Mouse (Mus musculus) limb, embryonic 12.5 days (tissue): ENCODE data around the gene Brd7. TPM values are rescaled to one million over a fixed set of nuclear protein-coding genes. Genes with fewer than 3 reads are reported as not detected.

ENCODE experiments used
- ATAC-seq: fragments of 200-750 bp; cut with Nextera tagmentation; 2 replicates; pipeline ENCODE4 v1.8.0; 2017; ENCODE audit warnings: low read depth, moderate TSS enrichment; ENCODE audit not compliant: insufficient number of reproducible peaks, insufficient read depth, low FRiP score, low TSS enrichment
- H3K27ac ChIP-seq: fragments of 300-500 bp; sonication (generic); 2 replicates; pipeline ENCODE4 v1.5.1; 2016; ENCODE audit warnings: mild to moderate bottlenecking, moderate library complexity
- H3K27me3 ChIP-seq: fragments of 300-500 bp; sonication (generic); 2 replicates; pipeline ENCODE4 v1.6.1; 2016; ENCODE audit warnings: mild to moderate bottlenecking, moderate library complexity
- H3K36me3 ChIP-seq: fragments of 300-500 bp; sonication (generic); 2 replicates; pipeline ENCODE4 v1.6.1; 2016; ENCODE audit warnings: mild to moderate bottlenecking, moderate library complexity
- H3K4me1 ChIP-seq: fragments of 300-500 bp; sonication (generic); replicated peaks from 2 replicates; pipeline ENCODE4 v1.6.1; 2016
- H3K4me2 ChIP-seq: fragments of 300-500 bp; sonication (generic); 2 replicates; pipeline ENCODE4 v1.6.1; 2016; ENCODE audit warnings: mild to moderate bottlenecking, moderate library complexity
- H3K4me3 ChIP-seq: fragments of 300-500 bp; sonication (generic); replicated peaks from 2 replicates; pipeline ENCODE4 v1.5.1; 2016; ENCODE audit warnings: mild to moderate bottlenecking
- H3K9ac ChIP-seq: fragments of 300-500 bp; sonication (generic); replicated peaks from 2 replicates; pipeline ENCODE4 v1.6.1; 2016; ENCODE audit warnings: mild to moderate bottlenecking, moderate library complexity
- H3K9me3 ChIP-seq: fragments of 300-500 bp; sonication (generic); 2 replicates; pipeline ENCODE4 v1.6.1; 2016; ENCODE audit warnings: mild to moderate bottlenecking, moderate library complexity
- WGBS: fragments of 180-500 bp; shearing (Covaris S2); methylation state at CpG from one replicate; pipeline ENCODE4 v1.1.7; 2016; 5-methylcytosine and 5-hydroxymethylcytosine counted together
- polyA plus RNA-seq: library from polyadenylated mRNA; unstranded; fragments of >200 nt; fragmentation: Nextera tagmentation; extraction: Ambion mirVana; gene quantifications from 2 replicates; pipeline ENCODE4 v1.2.1, GENCODE M21; 2016

Brd7 gene
- polyA plus RNA-seq, 1 experiment from 2014 or later = 96.8 TPM

DNA sequence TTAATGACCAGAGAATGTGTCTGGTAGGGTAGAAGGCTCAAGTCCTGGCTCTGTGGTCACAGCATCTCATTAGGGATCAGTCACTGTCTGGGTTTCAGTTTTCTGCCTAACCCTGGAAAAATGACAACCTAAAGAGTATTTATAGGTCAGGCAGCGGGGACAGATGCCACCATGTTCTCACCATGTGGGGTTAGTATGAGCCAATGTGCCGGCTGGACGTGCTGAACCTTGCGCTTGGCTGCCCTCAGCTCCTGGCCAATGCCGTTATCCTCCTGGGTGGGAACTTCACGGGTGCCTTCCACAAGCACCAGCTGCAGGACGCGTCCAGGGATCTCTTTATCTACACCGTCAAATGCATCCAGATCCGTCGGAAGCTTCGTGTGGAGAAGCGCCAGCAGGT lies 51.7 kb downstream of the Brd7 start:
- H3K27me3 ChIP-seq = no peaks in the 10 kb centered on the region
- H3K27ac ChIP-seq = no peak overlapping the region
- no peak overlapping the region for H3K4me3 ChIP-seq
- no peaks in the 10 kb centered on the region for H3K36me3 ChIP-seq
- H3K4me2 ChIP-seq = no peak overlapping the region
- H3K4me1 ChIP-seq = no peaks in the 10 kb centered on the region
- WGBS = 91% methylated on average over 13 of the region's 13 CpGs
- no peak for ATAC-seq
- no peak overlapping the region for H3K9ac ChIP-seq
- no peaks in the 10 kb centered on the region for H3K9me3 ChIP-seq

- ATAC-seq = no peak
- Histone ChIP-seq H3K36me3 (no peaks in the 10 kb centered on the region), H3K9me3 (no peaks in the 10 kb centered on the region), H3K4me3 (no peak overlapping the region), H3K4me2 (no peak overlapping the region), H3K27ac (no peak overlapping the region), H3K27me3 (no peaks in the 10 kb centered on the region), H3K4me1 (no peaks in the 10 kb centered on the region), H3K9ac (no peak overlapping the region)
- 95% methylated on average over 7 of the region's 7 CpGs for WGBS
These were observed 52.1 kb downstream of the Brd7 start for GRCm38 (mm10) chr8:88309881-88310280.

DNA sequence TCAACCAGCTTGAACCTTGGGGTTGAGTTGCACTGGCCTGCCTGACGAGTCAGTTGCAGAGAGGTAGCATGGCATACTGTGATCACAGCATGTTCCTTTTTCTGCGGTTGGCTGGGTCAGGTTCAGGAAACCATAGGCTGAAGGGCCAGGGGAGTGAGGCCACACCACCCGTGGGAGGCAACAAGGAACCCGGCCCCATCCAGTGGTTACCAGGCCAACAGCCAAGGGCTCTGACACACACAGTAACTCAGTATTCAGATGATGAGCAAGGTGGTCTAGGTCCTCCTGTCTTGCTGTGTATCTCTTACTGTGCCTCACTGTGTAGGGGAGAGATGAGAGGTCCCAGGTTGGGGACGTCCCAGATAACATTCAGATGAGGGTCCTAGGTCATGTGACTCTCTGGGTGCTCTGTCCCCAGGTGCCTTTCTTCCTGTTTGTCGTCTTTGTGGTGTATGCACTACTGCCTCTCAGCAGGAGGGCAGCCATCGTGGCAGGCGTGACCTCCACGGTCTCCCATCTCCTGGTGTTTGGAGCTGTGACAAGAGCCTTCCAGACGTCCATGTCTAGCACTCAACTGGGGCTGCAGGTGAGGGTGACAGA lies 52.6 kb downstream of the Brd7 start:
- Histone ChIP-seq H3K4me1 (no peaks in the 10 kb centered on the region), H3K9me3 (no peaks in the 10 kb centered on the region), H3K27ac (no peak overlapping the region), H3K4me2 (no peak overlapping the region), H3K27me3 (no peaks in the 10 kb centered on the region), H3K9ac (no peak overlapping the region), H3K4me3 (no peak overlapping the region), H3K36me3 (no peaks in the 10 kb centered on the region)
- no peak for ATAC-seq
- WGBS = 79% methylated on average over 10 of the region's 10 CpGs

DNA sequence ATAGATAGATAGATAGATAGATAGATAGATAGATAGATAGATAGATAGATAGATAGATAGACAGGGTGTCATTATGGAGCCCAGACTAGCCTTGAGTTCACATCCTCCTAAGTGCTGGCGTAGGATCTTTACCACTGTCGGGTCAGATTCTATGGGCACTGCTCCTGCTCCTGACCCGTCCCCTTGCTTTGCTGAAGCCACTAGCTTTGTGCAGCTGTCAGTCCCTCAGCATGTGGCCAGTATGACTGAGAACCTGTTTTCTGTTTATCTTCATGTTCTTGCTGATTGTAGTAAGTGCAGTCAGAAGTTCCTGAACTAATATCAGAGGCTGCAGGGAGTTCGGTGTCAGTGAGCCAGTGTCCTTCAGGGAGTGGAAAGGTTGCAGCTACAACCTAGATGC lies 54.3 kb downstream of the Brd7 start:
- Histone ChIP-seq H3K4me2 (no peak overlapping the region), H3K36me3 (no peaks in the 10 kb centered on the region), H3K4me3 (no peak overlapping the region), H3K9me3 (no peaks in the 10 kb centered on the region), H3K4me1 (no peaks in the 10 kb centered on the region), H3K9ac (no peak overlapping the region), H3K27ac (no peak overlapping the region), H3K27me3 (no peaks in the 10 kb centered on the region)
- no peak for ATAC-seq
- 92% methylated on average over 4 of the region's 4 CpGs for WGBS

DNA sequence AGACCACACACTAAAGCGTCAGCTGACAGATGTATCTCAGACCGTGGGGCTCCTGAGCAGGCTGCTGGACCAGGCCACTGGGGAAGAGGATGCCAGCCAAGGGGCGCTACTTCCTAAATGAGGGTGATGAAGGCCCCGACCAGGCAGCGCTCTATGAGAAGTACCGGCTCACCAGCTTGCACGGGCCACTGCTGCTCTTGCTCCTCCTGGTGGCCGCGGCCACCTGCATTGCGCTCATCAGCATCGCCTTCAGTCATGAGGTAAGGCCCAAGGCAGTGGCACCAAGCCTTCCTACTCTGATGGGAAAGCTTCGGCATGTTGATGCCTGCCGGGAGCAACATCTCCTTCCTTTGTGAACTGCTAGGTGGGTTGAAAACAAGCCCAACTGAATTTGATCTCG lies 55.5 kb downstream of the Brd7 start:
- H3K9me3 ChIP-seq = no peaks in the 10 kb centered on the region
- no peaks in the 10 kb centered on the region for H3K36me3 ChIP-seq
- WGBS = 71% methylated on average over 14 of the region's 14 CpGs
- no peak for ATAC-seq
- H3K27ac ChIP-seq = no peak overlapping the region
- no peaks in the 10 kb centered on the region for H3K27me3 ChIP-seq
- no peak overlapping the region for H3K4me3 ChIP-seq
- no peak overlapping the region for H3K9ac ChIP-seq
- H3K4me1 ChIP-seq = peaks cover 6% of the 10 kb centered on the region
- H3K4me2 ChIP-seq = no peak overlapping the region

GRCm38 (mm10) chr8:88305814-88306213 lies 56.2 kb downstream of the Brd7 start:
- H3K4me2 ChIP-seq = no peak overlapping the region
- H3K27me3 ChIP-seq = no peaks in the 10 kb centered on the region
- H3K9ac ChIP-seq = no peak overlapping the region
- peaks cover 7% of the 10 kb centered on the region for H3K4me1 ChIP-seq
- H3K9me3 ChIP-seq = no peaks in the 10 kb centered on the region
- no peak overlapping the region for H3K27ac ChIP-seq
- WGBS = 88% methylated on average over 4 of the region's 4 CpGs
- H3K4me3 ChIP-seq = no peak overlapping the region
- no peak for ATAC-seq
- H3K36me3 ChIP-seq = no peaks in the 10 kb centered on the region

GRCm38 (mm10) chr8:88301589-88302437 lies 60.2 kb downstream of the Brd7 start:
- H3K4me2 ChIP-seq = no peak overlapping the region
- WGBS = 67% methylated on average over 15 of the region's 15 CpGs
- H3K27me3 ChIP-seq = no peaks in the 10 kb centered on the region
- H3K4me3 ChIP-seq = no peak overlapping the region
- no peak for ATAC-seq
- no peaks in the 10 kb centered on the region for H3K36me3 ChIP-seq
- peaks cover 14% of the 10 kb centered on the region for H3K4me1 ChIP-seq
- H3K9me3 ChIP-seq = no peaks in the 10 kb centered on the region
- no peak overlapping the region for H3K9ac ChIP-seq
- H3K27ac ChIP-seq = no peak overlapping the region

DNA sequence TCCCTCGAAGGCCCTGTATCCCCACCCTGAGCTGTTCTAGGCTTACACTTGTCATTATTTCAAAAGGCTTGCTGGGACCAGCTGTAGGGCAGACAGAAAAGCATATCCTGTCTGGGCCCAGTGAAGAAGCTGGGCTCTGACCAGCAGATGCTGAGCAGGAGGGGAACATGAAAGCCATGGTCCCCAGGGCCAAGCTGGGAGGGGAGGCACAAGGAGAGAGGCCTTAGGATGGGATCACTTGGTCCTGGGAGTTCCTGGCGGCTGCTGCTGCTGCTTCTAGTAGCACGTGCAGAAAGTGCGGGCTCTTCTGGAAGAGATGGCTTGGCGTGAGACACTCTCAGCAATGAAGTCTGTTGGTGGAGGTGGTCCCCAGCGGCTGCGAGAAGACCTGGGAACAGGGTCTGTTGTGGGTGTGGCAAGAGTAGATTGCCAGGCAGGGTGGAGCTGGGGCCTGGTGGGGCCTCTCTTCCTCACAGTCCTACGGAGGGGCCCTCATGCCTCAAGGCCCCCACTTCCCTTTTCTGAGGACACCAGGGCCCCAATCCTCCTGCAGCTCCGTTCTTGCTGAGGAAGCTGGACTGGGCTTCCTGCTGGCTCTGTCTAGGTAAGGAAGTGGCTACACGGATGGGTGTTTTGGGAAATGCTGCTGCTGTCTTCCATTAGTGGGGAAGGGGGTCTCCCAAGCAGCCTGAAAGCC lies 61.9 kb downstream of the Brd7 start:
- Histone ChIP-seq H3K4me2 (no peak overlapping the region), H3K4me1 (peaks cover 14% of the 10 kb centered on the region), H3K9ac (no peak overlapping the region), H3K4me3 (no peak overlapping the region), H3K9me3 (no peaks in the 10 kb centered on the region), H3K27me3 (no peaks in the 10 kb centered on the region), H3K36me3 (no peaks in the 10 kb centered on the region), H3K27ac (no peak overlapping the region)
- ATAC-seq = no peak
- WGBS = 72% methylated on average over 10 of the region's 10 CpGs

- no peak overlapping the region for H3K27ac ChIP-seq
- H3K27me3 ChIP-seq = no peaks in the 10 kb centered on the region
- no peak overlapping the region for H3K4me3 ChIP-seq
- ATAC-seq = no peak
- H3K9ac ChIP-seq = no peak overlapping the region
- H3K36me3 ChIP-seq = no peaks in the 10 kb centered on the region
- no peak overlapping the region for H3K4me2 ChIP-seq
- no peaks in the 10 kb centered on the region for H3K9me3 ChIP-seq
- H3K4me1 ChIP-seq = peaks cover 18% of the 10 kb centered on the region
- WGBS = 88% methylated on average over 10 of the region's 10 CpGs
These were observed 63.3 kb downstream of the Brd7 start for GRCm38 (mm10) chr8:88298733-88299103.

GRCm38 (mm10) chr8:88297976-88298732 lies 63.8 kb downstream of the Brd7 start:
- Histone ChIP-seq H3K4me3 (no peak overlapping the region), H3K4me2 (no peak overlapping the region), H3K27ac (no peak overlapping the region), H3K9me3 (no peaks in the 10 kb centered on the region), H3K36me3 (no peaks in the 10 kb centered on the region), H3K4me1 (peaks cover 18% of the 10 kb centered on the region), H3K9ac (no peak overlapping the region), H3K27me3 (no peaks in the 10 kb centered on the region)
- ATAC-seq = no peak
- 48% methylated on average over 12 of the region's 12 CpGs for WGBS

GRCm38 (mm10) chr8:88294977-88295376 lies 67.0 kb downstream of the Brd7 start:
- Histone ChIP-seq H3K27ac (no peak overlapping the region), H3K4me2 (no peak overlapping the region), H3K36me3 (no peaks in the 10 kb centered on the region), H3K4me1 (peaks cover 6% of the 10 kb centered on the region; the same call in 1 of the 2 replicates), H3K9ac (no peak overlapping the region), H3K27me3 (no peaks in the 10 kb centered on the region), H3K4me3 (no peak overlapping the region), H3K9me3 (no peaks in the 10 kb centered on the region)
- 94% methylated on average over 2 of the region's 2 CpGs for WGBS
- no peak for ATAC-seq
